Mouse (Mus musculus): ENCODE measurements at regions not wholly inside any gene's neighbourhood (a gene's known extent, or its start where the extent isn't known, plus 50 kb on each side); places are given as distances from the start of the nearest gene placed in this dataset.

GRCm38 (mm10) chr11:19822991-19823390, 101.2 kb upstream of the Spred2 start:
- no peak overlapping the region for H3K4me2 ChIP-seq (ENCODE audit: low read depth)
- H3K27me3 ChIP-seq (ENCODE audit: control insufficient read depth, insufficient read depth, low read length): no peaks in the 10 kb centered on the region
- TF ChIP-seq EP300 (IDR thresholded peaks at IDR 0.05; ENCODE audit: low read depth): no peak
- TF ChIP-seq CTCF (IDR thresholded peaks at IDR 0.05; ENCODE audit: low read depth): no peak
- no peak overlapping the region for H3K27ac ChIP-seq
- H3K9me3 ChIP-seq (ENCODE audit: control insufficient read depth, low read length): no peaks in the 10 kb centered on the region
- no peak overlapping the region for H3K9ac ChIP-seq (replicated peaks)
- DNase-seq (ENCODE audit: low read depth in 3 of 3, low spot score in 3 of 3) (no peak), ATAC-seq (ENCODE audit: insufficient read depth) (no peak)
- 58% methylated on average over 5 of the region's 5 CpGs for WGBS (ENCODE audit: insufficient replicate concordance)
- no peaks in the 10 kb centered on the region for H3K36me3 ChIP-seq (replicated peaks; ENCODE audit: control insufficient read depth, insufficient read depth, low read depth)
- H3K4me1 ChIP-seq (replicated peaks; ENCODE audit: control insufficient read depth in 2 of 2, insufficient read depth in 2 of 2, low read length in 1 of 2): no peaks in the 10 kb centered on the region; a peak in 1 of 4 replicates
- no peak overlapping the region for H3K4me3 ChIP-seq (ENCODE audit: insufficient read depth in 1 of 2, low read depth in 2 of 2, low read length in 2 of 2)

DNA sequence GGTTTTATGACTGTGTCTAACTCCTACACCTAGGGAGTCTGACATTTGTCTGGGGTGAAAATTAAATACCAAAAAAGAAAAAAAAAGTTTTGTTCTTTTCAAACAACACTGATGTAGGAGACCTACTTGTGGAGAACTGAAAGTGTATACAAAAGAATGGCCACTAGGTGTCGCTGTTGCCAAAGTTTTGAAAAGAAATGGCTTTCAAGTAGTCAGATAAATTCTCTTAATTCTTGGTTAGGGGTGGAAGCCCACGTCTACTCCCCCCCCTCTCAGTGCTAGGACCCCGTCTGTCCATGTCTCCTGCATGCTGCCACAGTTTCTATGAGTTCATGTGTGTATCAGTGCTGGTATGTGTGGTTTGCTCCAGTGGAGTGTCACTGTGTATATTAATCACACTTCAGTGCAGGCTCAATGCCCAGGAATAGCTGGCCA, 100.7 kb upstream of the Spred2 start:
- H3K4me2 ChIP-seq (ENCODE audit: low read depth): no peak overlapping the region
- no peaks in the 10 kb centered on the region for H3K27me3 ChIP-seq (ENCODE audit: control insufficient read depth, insufficient read depth, low read length)
- no peak overlapping the region for H3K4me3 ChIP-seq (ENCODE audit: insufficient read depth in 1 of 2, low read depth in 2 of 2, low read length in 2 of 2)
- H3K36me3 ChIP-seq (replicated peaks; ENCODE audit: control insufficient read depth, insufficient read depth, low read depth): no peaks in the 10 kb centered on the region
- H3K9me3 ChIP-seq (ENCODE audit: control insufficient read depth, low read length): no peaks in the 10 kb centered on the region
- no peak overlapping the region for H3K27ac ChIP-seq
- H3K4me1 ChIP-seq (replicated peaks; ENCODE audit: control insufficient read depth in 2 of 2, insufficient read depth in 2 of 2, low read length in 1 of 2): peaks cover 0 to 2% of the 10 kb centered on the region in 2 experiments; a peak in 1 of 4 replicates
- TF ChIP-seq CTCF (IDR thresholded peaks at IDR 0.05; ENCODE audit: low read depth): peak; percentile 70
- no peak for TF ChIP-seq EP300 (IDR thresholded peaks at IDR 0.05; ENCODE audit: low read depth)
- no peak overlapping the region for H3K9ac ChIP-seq (replicated peaks)
- WGBS (ENCODE audit: insufficient replicate concordance): 0% methylated on average over 3 of the region's 3 CpGs
- DNase-seq (ENCODE audit: low read depth in 3 of 3, low spot score in 3 of 3) (peak; percentile 43 to 55 (median 46)), ATAC-seq (ENCODE audit: insufficient read depth) (no peak)

- Histone ChIP-seq H3K9ac (replicated peaks) (no peak overlapping the region), H3K27me3 (ENCODE audit: control insufficient read depth, insufficient read depth, low read length) (no peaks in the 10 kb centered on the region), H3K27ac (no peak overlapping the region), H3K4me1 (replicated peaks; ENCODE audit: control insufficient read depth in 2 of 2, insufficient read depth in 2 of 2, low read length in 1 of 2) (peaks cover 0 to 2% of the 10 kb centered on the region in 2 experiments; a peak in 1 of 4 replicates), H3K4me2 (ENCODE audit: low read depth) (no peak overlapping the region), H3K36me3 (replicated peaks; ENCODE audit: control insufficient read depth, insufficient read depth, low read depth) (no peaks in the 10 kb centered on the region), H3K9me3 (ENCODE audit: control insufficient read depth, low read length) (no peaks in the 10 kb centered on the region), H3K4me3 (ENCODE audit: insufficient read depth in 1 of 2, low read depth in 2 of 2, low read length in 2 of 2) (no peak overlapping the region)
- DNase-seq (ENCODE audit: low read depth in 3 of 3, low spot score in 3 of 3) (no peak), ATAC-seq (ENCODE audit: insufficient read depth) (no peak)
- WGBS (ENCODE audit: insufficient replicate concordance): 72% methylated on average over 13 of the region's 13 CpGs
- TF ChIP-seq EP300 (IDR thresholded peaks at IDR 0.05; ENCODE audit: low read depth) (no peak), CTCF (IDR thresholded peaks at IDR 0.05; ENCODE audit: low read depth) (no peak)
These were observed 97.5 kb upstream of the Spred2 start for GRCm38 (mm10) chr11:19826481-19827185.

- Histone ChIP-seq H3K4me3 (ENCODE audit: insufficient read depth in 1 of 2, low read depth in 2 of 2, low read length in 2 of 2) (no peak overlapping the region), H3K27ac (no peak overlapping the region), H3K36me3 (replicated peaks; ENCODE audit: control insufficient read depth, insufficient read depth, low read depth) (no peaks in the 10 kb centered on the region), H3K9ac (replicated peaks) (no peak overlapping the region), H3K4me2 (ENCODE audit: low read depth) (no peak overlapping the region), H3K9me3 (ENCODE audit: control insufficient read depth, low read length) (no peaks in the 10 kb centered on the region), H3K27me3 (ENCODE audit: control insufficient read depth, insufficient read depth, low read length) (no peaks in the 10 kb centered on the region), H3K4me1 (replicated peaks; ENCODE audit: control insufficient read depth in 2 of 2, insufficient read depth in 2 of 2, low read length in 1 of 2) (peaks cover 0 to 2% of the 10 kb centered on the region in 2 experiments; a peak in 1 of 4 replicates)
- TF ChIP-seq CTCF (IDR thresholded peaks at IDR 0.05; ENCODE audit: low read depth) (no peak), EP300 (IDR thresholded peaks at IDR 0.05; ENCODE audit: low read depth) (no peak)
- WGBS (ENCODE audit: insufficient replicate concordance): 28% methylated on average over 11 of the region's 11 CpGs
- DNase-seq (ENCODE audit: low read depth in 3 of 3, low spot score in 3 of 3) (no peak), ATAC-seq (ENCODE audit: insufficient read depth) (no peak)
These were observed 96.2 kb upstream of the Spred2 start for GRCm38 (mm10) chr11:19827996-19828395.

GRCm38 (mm10) chr11:19828959-19829401, 95.2 kb upstream of the Spred2 start:
- 59% methylated on average over 8 of the region's 8 CpGs for WGBS (ENCODE audit: insufficient replicate concordance)

More at GRCm38 (mm10) chr11:19828959-19829401, 95.2 kb upstream of the Spred2 start:
- no peaks in the 10 kb centered on the region for H3K36me3 ChIP-seq (replicated peaks; ENCODE audit: control insufficient read depth, insufficient read depth, low read depth)
- no peak overlapping the region for H3K4me2 ChIP-seq (ENCODE audit: low read depth)
- ATAC-seq (ENCODE audit: insufficient read depth): no peak
- H3K27me3 ChIP-seq (ENCODE audit: control insufficient read depth, insufficient read depth, low read length): no peaks in the 10 kb centered on the region
- no peak overlapping the region for H3K27ac ChIP-seq
- no peak for TF ChIP-seq EP300 (IDR thresholded peaks at IDR 0.05; ENCODE audit: low read depth)
- no peak for TF ChIP-seq CTCF (IDR thresholded peaks at IDR 0.05; ENCODE audit: low read depth)
- H3K9me3 ChIP-seq (ENCODE audit: control insufficient read depth, low read length): no peaks in the 10 kb centered on the region
- H3K9ac ChIP-seq (replicated peaks): no peak overlapping the region
- H3K4me3 ChIP-seq (ENCODE audit: insufficient read depth in 1 of 2, low read depth in 2 of 2, low read length in 2 of 2): no peak overlapping the region
- no peak for DNase-seq (ENCODE audit: low read depth in 3 of 3, low spot score in 3 of 3)
- 0 out of 4 replicates have a peak, but pooled peaks cover 0 to 2% of the 10 kb centered on the region in 2 experiments for H3K4me1 ChIP-seq (replicated peaks; ENCODE audit: control insufficient read depth in 2 of 2, insufficient read depth in 2 of 2, low read length in 1 of 2)

Measured in liver, embryonic 14.5 days (tissue).